Mouse (Mus musculus): ENCODE data around the gene Gcnt4. TPM values are rescaled to one million over a fixed set of nuclear protein-coding genes. Genes with fewer than 3 reads are reported as not detected.

The Gcnt4 gene
- polyA plus RNA-seq (2012; rRNA removed) = 0.94 and 1.4 TPM in 2 replicates

GRCm38 (mm10) chr13:96923999-96924961, at the start of gene Gcnt4:
Gene Gcnt4, plus strand, starts transcription at chr13:96924689.

Other genes with a start within 250 kb of the Gcnt4 start
- 0.01 TPM in 2 replicates for gene Ankrd31, start 176.4 kb upstream of the Gcnt4 start, polyA plus RNA-seq (2012; rRNA removed)
- gene 1700029F12Rik, start 109.7 kb downstream of the Gcnt4 start, polyA plus RNA-seq (2012; rRNA removed) = not detected in 2 replicates
- gene Fam169a, start 142.6 kb downstream of the Gcnt4 start, polyA plus RNA-seq (2012; rRNA removed) = 0.29 and 0.30 TPM in 2 replicates
- 0.45 and 0.73 TPM in 2 replicates for gene Gm6169, start 174.5 kb downstream of the Gcnt4 start, polyA plus RNA-seq (2012; rRNA removed)
- gene Gfm2, start 213.2 kb downstream of the Gcnt4 start, polyA plus RNA-seq (2012; rRNA removed) = 11.4 and 12.1 TPM in 2 replicates
- gene Nsa2, start 213.2 kb downstream of the Gcnt4 start, polyA plus RNA-seq (2012; rRNA removed) = 35.4 and 35.9 TPM in 2 replicates